Mouse (Mus musculus) ES-E14 (cell line): ENCODE data around the gene Myo5a.

Experiments
- CHD2 ChIP-seq: IDR thresholded peaks from 2 replicates; pipeline ENCODE4 v1.6.1; 2014; ENCODE audit warnings: mild to moderate bottlenecking, low read depth, low read length, inconsistent platforms
- HCFC1 ChIP-seq: IDR thresholded peaks from 2 replicates; pipeline ENCODE4 v1.6.1; 2012; ENCODE audit warnings: low read length, inconsistent platforms, borderline replicate concordance; ENCODE audit not compliant: insufficient read depth
- MAFK ChIP-seq: IDR thresholded peaks from 2 replicates; pipeline ENCODE4 v1.6.1; 2014; ENCODE audit warnings: mild to moderate bottlenecking, low read depth, low read length, inconsistent platforms; ENCODE audit not compliant: insufficient read depth
- ZC3H11A ChIP-seq: IDR thresholded peaks from 2 replicates; pipeline ENCODE4 v1.6.1; 2012; ENCODE audit warnings: low read depth, mild to moderate bottlenecking, inconsistent platforms, low read length, borderline replicate concordance
- ZNF384 ChIP-seq: IDR thresholded peaks from 2 replicates; pipeline ENCODE4 v1.6.1; 2012; ENCODE audit warnings: low read depth, low read length, inconsistent platforms

GRCm38 (mm10) chr9:75051841-75052240, 19.0 kb upstream of the Myo5a start:
- TF ChIP-seq MAFK, result no peak
- no peak for TF ChIP-seq ZNF384
- no peak for TF ChIP-seq HCFC1
- TF ChIP-seq CHD2, result no peak
- TF ChIP-seq ZC3H11A, result no peak
